Mouse (Mus musculus) hindbrain, embryonic 13.5 days (tissue): ENCODE measurements around the gene Hdac5. TPM values are rescaled to one million over a fixed set of nuclear protein-coding genes. Genes with fewer than 3 reads are reported as not detected.

Experiments used
- ATAC-seq: fragments of 200-750 bp; cut with Nextera tagmentation; 2 replicates; pipeline ENCODE4 v1.8.0; 2017; ENCODE audit warnings: moderate TSS enrichment; ENCODE audit not compliant: low FRiP score
- H3K27ac ChIP-seq: fragments of 300-500 bp; sonication (generic); 2 replicates; pipeline ENCODE4 v1.5.1; 2015; ENCODE audit warnings: inconsistent platforms, mild to moderate bottlenecking, moderate library complexity
- H3K27me3 ChIP-seq: fragments of 300-500 bp; sonication (generic); 2 replicates; pipeline ENCODE4 v1.6.1; 2015; ENCODE audit warnings: mild to moderate bottlenecking, inconsistent platforms
- H3K36me3 ChIP-seq: fragments of 300-500 bp; sonication (generic); 2 replicates; pipeline ENCODE4 v1.6.1; 2015; ENCODE audit warnings: mild to moderate bottlenecking, inconsistent platforms
- H3K4me1 ChIP-seq: fragments of 300-500 bp; sonication (generic); replicated peaks from 2 replicates; pipeline ENCODE4 v1.6.1; 2015; ENCODE audit warnings: inconsistent platforms
- H3K4me2 ChIP-seq: fragments of 300-500 bp; sonication (generic); 2 replicates; pipeline ENCODE4 v1.6.1; 2015; ENCODE audit warnings: inconsistent platforms, mild to moderate bottlenecking, moderate library complexity
- H3K4me3 ChIP-seq: fragments of 300-500 bp; sonication (generic); 2 replicates; pipeline ENCODE4 v1.5.1; 2015; ENCODE audit warnings: mild to moderate bottlenecking, inconsistent platforms
- H3K9ac ChIP-seq: fragments of 300-500 bp; sonication (generic); 2 replicates; pipeline ENCODE4 v1.6.1; 2015; ENCODE audit warnings: mild to moderate bottlenecking, inconsistent platforms
- H3K9me3 ChIP-seq: fragments of 300-500 bp; sonication (generic); 2 replicates; pipeline ENCODE4 v1.6.1; 2016; ENCODE audit warnings: inconsistent platforms
- WGBS: fragments of 180-500 bp; shearing (Covaris S2); methylation state at CpG from one replicate; pipeline ENCODE4 v1.1.7; 2015; 5-methylcytosine and 5-hydroxymethylcytosine counted together
- polyA plus RNA-seq: library from polyadenylated mRNA; unstranded; fragments of >200 nt; fragmentation: Nextera tagmentation; extraction: Ambion mirVana; gene quantifications from 2 replicates; pipeline ENCODE4 v1.2.1, GENCODE M21; 2015

Gene Hdac5
- 82.0 and 85.4 TPM in 2 replicates for polyA plus RNA-seq

DNA sequence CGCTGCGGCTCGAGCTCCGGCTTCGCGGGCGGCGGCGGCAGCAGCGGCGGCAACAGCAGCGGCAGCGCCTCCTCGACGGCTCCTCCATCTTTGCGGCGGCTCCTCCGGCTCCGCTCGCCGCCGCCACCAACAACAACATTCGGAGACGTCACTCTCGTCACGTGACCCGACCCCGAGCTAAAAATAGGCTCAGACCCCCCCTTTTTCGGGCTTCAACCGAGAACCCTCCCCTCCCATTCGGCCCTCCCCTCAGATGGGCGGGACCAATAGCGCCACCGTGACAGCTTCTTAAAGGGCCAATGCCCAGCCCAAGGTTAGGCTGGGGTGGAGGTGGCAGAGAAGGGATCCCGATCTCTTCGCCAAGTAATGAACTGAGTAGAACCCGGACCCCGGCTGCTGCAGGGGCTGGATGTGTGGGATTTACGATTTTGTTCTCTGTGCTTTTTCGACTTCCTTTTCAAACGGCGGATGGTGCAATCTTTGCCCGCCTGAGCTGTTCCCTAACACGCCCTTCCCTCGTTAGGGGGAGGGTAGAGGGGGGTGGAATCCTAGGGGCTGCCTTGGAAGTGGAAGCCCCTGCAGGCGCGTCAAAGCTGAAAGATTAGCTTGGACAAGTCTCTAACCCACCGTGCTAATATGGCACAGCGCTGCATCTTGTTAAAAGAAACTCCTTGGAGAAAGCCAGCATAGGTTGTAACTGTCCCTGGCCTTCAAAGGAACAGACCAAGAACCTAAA lies at the start of gene Hdac5:
Gene Hdac5 (minus strand): TSS at position 161 of the 736 bp plus-strand sequence.
- Histone ChIP-seq H3K27me3 (no peaks in the 10 kb centered on the region), H3K36me3 (no peaks in the 10 kb centered on the region), H3K4me3 (peak within 1 kb of the TSS; percentile 78), H3K9ac (peak within 1 kb of the TSS; percentile 93), H3K4me1 (peaks cover 46% of the 10 kb centered on the region), H3K27ac (peak within 1 kb of the TSS; percentile 96), H3K9me3 (no peaks in the 10 kb centered on the region), H3K4me2 (peak within 1 kb of the TSS; percentile 82)
- WGBS = 0% methylated on average over 40 of the region's 49 CpGs
- ATAC-seq = peak; percentile 87

DNA sequence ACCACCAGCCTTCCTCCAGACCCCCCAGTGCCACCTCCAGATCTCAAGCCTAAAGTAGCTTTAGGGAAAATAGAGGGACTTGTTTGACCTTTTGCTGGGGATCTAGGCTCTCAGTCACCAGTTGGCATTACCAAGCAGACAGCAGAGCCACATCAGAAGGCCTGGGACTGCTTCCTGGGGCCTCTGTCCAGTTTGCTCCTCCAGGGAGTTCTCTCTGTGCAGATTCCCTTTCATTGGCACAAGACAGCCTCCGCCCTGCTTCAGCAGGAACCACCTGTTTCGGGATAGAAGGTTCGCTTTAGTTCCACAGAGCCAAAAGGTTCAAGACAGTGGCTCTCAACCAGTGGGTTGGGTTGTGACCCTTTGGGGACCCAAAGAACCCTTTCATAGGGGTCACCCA lies 49.6 kb upstream of the Hdac5 start:
- Histone ChIP-seq H3K9ac (no peak overlapping the region), H3K27ac (no peak overlapping the region), H3K9me3 (no peaks in the 10 kb centered on the region), H3K4me2 (no peak overlapping the region), H3K4me3 (no peak overlapping the region), H3K4me1 (peaks cover 12% of the 10 kb centered on the region), H3K27me3 (peaks cover 17% of the 10 kb centered on the region), H3K36me3 (no peaks in the 10 kb centered on the region)
- no peak for ATAC-seq
- WGBS = 98% methylated on average over 3 of the region's 3 CpGs

DNA sequence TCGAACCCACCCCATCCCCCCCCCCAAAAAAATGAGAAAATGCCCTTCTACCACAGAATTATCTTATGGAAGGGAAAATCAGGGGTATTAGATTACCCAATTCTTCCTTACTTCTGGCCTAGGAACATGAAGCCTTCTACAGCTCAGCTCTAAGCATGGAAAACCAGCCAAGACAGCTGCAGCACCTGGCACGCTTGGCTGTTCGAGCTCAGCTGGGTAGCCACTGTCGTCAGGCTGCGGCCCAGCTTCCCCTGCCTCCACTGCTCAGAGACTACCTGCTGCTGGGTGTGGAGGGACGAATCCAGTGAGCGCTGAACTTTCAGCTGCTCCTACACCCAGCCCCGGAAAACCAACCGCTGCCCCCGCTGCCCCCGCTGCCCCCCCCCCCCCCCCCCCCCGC lies 47.8 kb upstream of the Hdac5 start:
- Histone ChIP-seq H3K9me3 (no peaks in the 10 kb centered on the region), H3K4me1 (peaks cover 12% of the 10 kb centered on the region), H3K4me2 (no peak overlapping the region), H3K36me3 (no peaks in the 10 kb centered on the region), H3K27me3 (peaks cover 17% of the 10 kb centered on the region), H3K4me3 (no peak overlapping the region), H3K27ac (no peak overlapping the region), H3K9ac (no peak overlapping the region)
- 42% methylated on average over 8 of the region's 12 CpGs for WGBS
- ATAC-seq = no peak

DNA sequence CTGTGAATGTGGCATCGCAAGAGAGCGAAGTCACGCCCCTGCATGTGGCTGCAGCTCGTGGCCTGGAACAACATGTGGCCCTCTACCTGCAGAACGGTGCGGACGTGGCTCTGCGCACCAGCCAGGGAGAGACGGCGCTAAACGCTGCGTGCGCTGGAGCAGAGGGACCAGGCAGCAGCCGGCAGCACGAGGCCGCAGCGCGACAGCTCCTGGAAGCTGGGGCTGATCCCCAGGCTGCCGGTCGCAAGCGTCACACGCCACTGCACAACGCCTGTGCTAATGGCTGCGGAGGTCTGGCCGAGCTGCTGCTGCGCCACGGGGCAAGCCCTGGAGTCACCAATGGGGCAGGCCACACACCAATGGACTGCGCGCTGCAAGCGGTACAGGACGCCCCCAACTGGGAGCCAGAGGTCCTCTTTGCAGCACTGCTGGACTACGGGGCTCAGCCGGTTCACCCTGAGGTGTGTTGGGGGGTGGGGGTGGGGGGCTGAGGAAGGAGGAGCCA lies 46.5 kb upstream of the Hdac5 start:
- Histone ChIP-seq H3K27ac (peak overlapping the region; percentile 44; the same call in 1 of the 2 replicates), H3K36me3 (no peaks in the 10 kb centered on the region)
- ATAC-seq = peak; percentile 71

DNA sequence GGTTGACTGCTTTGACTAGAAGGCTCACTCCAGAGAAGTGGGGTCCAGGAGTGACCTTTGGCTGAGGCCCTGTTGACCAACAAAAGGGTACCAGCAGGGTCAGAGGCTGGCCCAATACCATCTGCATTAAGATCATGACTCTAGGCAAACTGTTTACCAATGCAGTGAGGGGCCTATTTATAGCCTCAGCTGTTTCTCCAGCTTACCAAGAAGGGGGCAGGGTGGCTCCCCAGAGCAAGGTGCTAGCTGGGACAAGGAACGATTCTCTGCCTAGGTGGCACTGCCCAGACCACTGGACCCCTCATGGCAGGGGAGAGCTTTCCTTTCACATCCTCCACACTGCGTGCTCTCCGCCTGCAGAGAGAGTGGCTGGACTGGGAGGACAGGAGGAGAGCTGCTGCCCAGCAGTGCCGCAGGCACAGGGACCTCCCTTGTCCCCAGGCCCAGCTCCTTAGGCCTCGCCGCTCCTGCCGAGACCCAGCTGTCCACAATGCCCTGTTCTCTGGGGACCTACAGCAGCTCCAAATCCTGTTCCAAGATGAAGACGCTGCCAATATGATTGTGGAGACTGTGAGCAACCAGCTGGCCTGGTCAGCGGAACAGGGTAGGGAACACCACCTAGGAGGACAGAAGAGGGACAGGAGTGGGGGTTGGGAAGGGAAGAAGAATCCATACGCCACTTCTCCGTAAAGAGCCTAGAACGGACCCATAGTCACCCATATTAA lies 38.7 kb upstream of the Hdac5 start, which contains the start of gene Asb16:
Gene Asb16 (plus strand): TSS at position 224 of the 725 bp plus-strand sequence.
- Histone ChIP-seq H3K4me2 (no peak within 1 kb of the TSS), H3K36me3 (no peaks in the 10 kb centered on the region), H3K9ac (0 out of 2 replicates have a peak within 1 kb of the TSS, but pooled peaks have one; percentile 9), H3K27me3 (no peaks in the 10 kb centered on the region), H3K9me3 (no peaks in the 10 kb centered on the region), H3K4me1 (peaks cover 7% of the 10 kb centered on the region), H3K27ac (no peak within 1 kb of the TSS), H3K4me3 (no peak within 1 kb of the TSS)
- ATAC-seq = no peak
- 81% methylated on average over 12 of the region's 12 CpGs for WGBS

More for the DNA sequence above, 46.5 kb upstream of the Hdac5 start:
- peak overlapping the region; percentile 78 for H3K4me2 ChIP-seq
- peaks cover 12% of the 10 kb centered on the region for H3K4me1 ChIP-seq
- 1% methylated on average over 33 of the region's 33 CpGs for WGBS
- peaks cover 17% of the 10 kb centered on the region for H3K27me3 ChIP-seq
- H3K4me3 ChIP-seq = peak overlapping the region; percentile 39
- peak overlapping the region; percentile 74 for H3K9ac ChIP-seq
- no peaks in the 10 kb centered on the region for H3K9me3 ChIP-seq

DNA sequence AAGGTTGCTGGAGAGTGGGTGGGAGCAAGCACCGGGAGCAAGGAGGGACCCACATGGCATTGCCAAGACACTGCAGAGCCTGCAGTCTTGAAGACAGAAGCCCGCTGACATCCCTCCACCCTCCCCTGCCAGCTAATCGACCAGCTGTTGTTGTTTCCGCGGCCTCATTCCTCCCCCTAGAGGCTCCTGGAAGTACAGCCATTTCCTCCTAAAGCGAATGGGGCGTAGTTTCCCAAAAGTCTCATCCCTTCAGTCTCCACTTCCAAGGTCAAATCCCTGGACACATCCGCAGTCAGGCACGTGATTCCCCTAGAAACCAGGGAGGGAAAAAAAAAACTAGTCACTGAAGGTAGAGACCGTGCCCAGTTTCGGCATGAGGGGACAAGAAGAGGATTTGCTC lies 37.5 kb upstream of the Hdac5 start:
- no peaks in the 10 kb centered on the region for H3K27me3 ChIP-seq
- no peak overlapping the region for H3K4me2 ChIP-seq
- H3K4me1 ChIP-seq = peaks cover 7% of the 10 kb centered on the region
- no peak overlapping the region for H3K9ac ChIP-seq
- 7% methylated on average over 11 of the region's 11 CpGs for WGBS
- no peak overlapping the region for H3K27ac ChIP-seq
- no peak overlapping the region for H3K4me3 ChIP-seq
- no peaks in the 10 kb centered on the region for H3K36me3 ChIP-seq
- H3K9me3 ChIP-seq = no peaks in the 10 kb centered on the region
- peak; percentile 59; the same call in 1 of the 2 replicates for ATAC-seq

DNA sequence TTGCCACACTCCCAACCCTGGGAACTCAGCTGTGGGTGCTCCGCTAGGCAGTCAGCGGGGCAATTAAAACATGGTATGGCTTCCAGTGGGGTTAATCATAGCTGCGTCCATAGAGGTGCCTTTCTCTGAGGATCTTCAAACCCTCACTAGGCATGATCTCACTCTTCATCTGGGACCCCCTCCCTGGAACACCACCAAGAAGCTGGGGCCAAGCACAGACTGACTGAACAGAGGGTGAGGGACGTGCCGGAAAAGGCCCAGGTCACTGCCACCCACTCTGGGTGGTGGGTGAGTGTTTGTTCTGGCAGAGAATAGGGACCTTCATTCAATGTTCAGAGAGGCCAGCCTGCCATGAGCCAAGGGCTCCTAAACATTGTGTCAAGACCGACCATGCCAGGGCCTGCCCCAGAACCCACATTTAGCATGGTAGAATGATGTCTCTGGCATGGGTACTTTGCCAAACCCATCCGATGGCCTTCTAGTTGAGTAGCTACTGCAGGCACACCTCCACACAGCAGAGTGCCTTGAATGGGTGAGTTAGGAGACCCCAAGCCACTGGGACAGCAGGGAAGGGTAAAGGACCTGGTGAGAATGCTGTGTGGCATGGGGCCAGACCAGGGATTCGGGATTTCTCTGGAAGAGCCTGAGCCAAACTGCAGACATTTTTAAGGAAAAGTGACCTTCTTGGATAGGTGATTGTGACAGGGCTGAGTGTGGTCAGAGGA lies 36.8 kb upstream of the Hdac5 start:
- H3K27me3 ChIP-seq = no peaks in the 10 kb centered on the region
- H3K4me3 ChIP-seq = no peak overlapping the region
- no peak overlapping the region for H3K4me2 ChIP-seq
- H3K36me3 ChIP-seq = no peaks in the 10 kb centered on the region
- H3K9ac ChIP-seq = no peak overlapping the region
- ATAC-seq = no peak
- no peak overlapping the region for H3K27ac ChIP-seq
- peaks cover 7% of the 10 kb centered on the region for H3K4me1 ChIP-seq
- no peaks in the 10 kb centered on the region for H3K9me3 ChIP-seq
- WGBS = 89% methylated on average over 8 of the region's 8 CpGs

DNA sequence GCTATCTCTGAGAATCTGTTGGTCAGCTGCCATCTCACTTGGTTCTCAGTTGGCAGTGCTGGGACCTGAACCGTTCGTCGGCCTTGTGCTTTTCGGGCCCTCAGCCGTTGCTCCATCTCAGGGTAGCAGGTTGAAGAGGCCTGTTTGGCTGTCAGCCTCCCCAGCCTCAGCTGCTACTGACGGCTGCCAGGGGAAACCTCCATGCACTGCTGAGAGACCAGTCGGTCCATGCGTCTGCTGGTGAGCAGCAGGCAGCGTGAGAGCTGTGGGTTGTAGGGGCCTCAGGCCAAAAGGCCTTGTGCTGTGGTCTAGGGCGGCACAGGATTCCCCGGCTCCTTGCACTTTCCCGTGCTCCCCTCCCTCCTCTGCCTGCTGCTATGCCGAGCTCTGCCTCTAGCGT lies 35.9 kb upstream of the Hdac5 start:
- no peak overlapping the region for H3K4me2 ChIP-seq
- peaks cover under 1% of the 10 kb centered on the region; the same call in 1 of the 2 replicates for H3K36me3 ChIP-seq
- ATAC-seq = no peak
- no peak overlapping the region for H3K27ac ChIP-seq
- no peaks in the 10 kb centered on the region for H3K9me3 ChIP-seq
- no peaks in the 10 kb centered on the region for H3K27me3 ChIP-seq
- 59% methylated on average over 14 of the region's 14 CpGs for WGBS
- H3K9ac ChIP-seq = no peak overlapping the region
- no peak overlapping the region for H3K4me3 ChIP-seq
- peaks cover 7% of the 10 kb centered on the region for H3K4me1 ChIP-seq

DNA sequence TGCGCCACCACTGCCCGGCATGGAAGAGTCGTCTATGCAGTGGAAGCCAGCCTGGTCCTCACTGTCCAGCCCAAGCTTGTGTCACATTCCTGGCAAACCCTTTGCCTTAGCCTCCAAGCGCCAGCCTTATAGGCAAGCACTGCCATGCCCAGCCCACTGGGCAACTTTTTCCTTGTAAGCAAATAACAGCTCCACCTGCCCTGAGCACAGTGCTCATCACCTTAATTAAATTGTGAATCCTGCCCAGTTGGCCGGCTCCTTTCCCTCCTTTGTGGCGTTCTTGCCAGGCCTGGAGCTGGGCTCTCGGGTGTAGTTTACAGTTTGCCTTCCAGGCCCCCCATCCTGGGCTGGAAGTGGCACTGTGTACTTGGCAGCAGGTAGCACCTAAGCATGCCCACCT lies 33.2 kb upstream of the Hdac5 start:
- H3K4me2 ChIP-seq = no peak overlapping the region
- no peak for ATAC-seq
- WGBS = 93% methylated on average over 7 of the region's 7 CpGs
- H3K9me3 ChIP-seq = no peaks in the 10 kb centered on the region
- H3K36me3 ChIP-seq = peaks cover 4% of the 10 kb centered on the region; the same call in 1 of the 2 replicates
- no peak overlapping the region for H3K4me3 ChIP-seq
- no peak overlapping the region for H3K27ac ChIP-seq
- H3K9ac ChIP-seq = no peak overlapping the region
- H3K27me3 ChIP-seq = no peaks in the 10 kb centered on the region
- H3K4me1 ChIP-seq = peaks cover 7% of the 10 kb centered on the region

DNA sequence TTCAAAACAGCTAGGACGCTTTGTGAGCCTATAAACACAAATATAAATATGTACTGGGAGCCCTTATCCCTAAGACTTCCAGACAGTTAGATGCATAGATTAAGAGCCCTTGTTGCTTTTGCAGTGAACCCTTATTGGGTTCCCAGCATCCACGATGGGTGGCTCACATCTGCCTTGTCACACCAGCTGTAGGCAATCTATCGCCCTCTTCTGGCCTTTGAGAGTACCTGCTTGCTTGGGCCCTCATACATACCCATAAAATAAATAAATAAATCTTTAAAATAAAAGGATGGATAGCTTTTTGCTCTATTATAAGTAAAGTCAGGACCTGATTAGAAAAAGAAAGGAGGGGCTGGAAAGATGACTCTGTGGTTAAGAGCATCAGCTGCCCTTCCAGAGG lies 28.6 kb upstream of the Hdac5 start:
- H3K9me3 ChIP-seq = no peaks in the 10 kb centered on the region
- no peaks in the 10 kb centered on the region for H3K27me3 ChIP-seq
- H3K9ac ChIP-seq = no peak overlapping the region
- no peak overlapping the region for H3K4me2 ChIP-seq
- peaks cover 4% of the 10 kb centered on the region; the same call in 1 of the 2 replicates for H3K36me3 ChIP-seq
- WGBS = 87% methylated on average over 3 of the region's 3 CpGs
- H3K4me3 ChIP-seq = no peak overlapping the region
- H3K4me1 ChIP-seq = peaks cover 3% of the 10 kb centered on the region
- ATAC-seq = no peak
- H3K27ac ChIP-seq = no peak overlapping the region

DNA sequence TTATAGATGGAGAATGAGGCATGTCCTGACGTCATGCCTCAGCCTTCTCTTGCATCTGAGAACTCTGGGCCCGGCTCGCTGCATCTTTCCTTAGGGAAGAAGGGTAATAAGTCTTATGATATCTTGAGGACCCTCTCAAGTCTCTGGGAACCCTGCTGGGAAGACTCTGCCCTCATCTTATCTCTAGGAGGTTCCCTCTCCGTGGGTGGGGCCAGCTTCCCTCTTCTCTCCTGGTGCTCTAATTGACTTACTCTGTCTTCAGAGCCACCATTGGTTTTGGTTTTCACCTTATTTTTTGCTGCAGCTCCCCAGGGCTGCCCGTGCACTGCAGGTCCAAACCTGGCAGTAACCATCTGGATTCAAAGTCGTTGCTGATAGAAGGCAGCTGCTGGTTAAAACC lies 28.1 kb upstream of the Hdac5 start:
- Histone ChIP-seq H3K4me1 (peaks cover 3% of the 10 kb centered on the region), H3K27me3 (no peaks in the 10 kb centered on the region), H3K4me2 (no peak overlapping the region), H3K4me3 (no peak overlapping the region), H3K9ac (no peak overlapping the region), H3K9me3 (no peaks in the 10 kb centered on the region), H3K36me3 (peaks cover 4% of the 10 kb centered on the region; the same call in 1 of the 2 replicates), H3K27ac (no peak overlapping the region)
- 88% methylated on average over 6 of the region's 6 CpGs for WGBS
- ATAC-seq = no peak

DNA sequence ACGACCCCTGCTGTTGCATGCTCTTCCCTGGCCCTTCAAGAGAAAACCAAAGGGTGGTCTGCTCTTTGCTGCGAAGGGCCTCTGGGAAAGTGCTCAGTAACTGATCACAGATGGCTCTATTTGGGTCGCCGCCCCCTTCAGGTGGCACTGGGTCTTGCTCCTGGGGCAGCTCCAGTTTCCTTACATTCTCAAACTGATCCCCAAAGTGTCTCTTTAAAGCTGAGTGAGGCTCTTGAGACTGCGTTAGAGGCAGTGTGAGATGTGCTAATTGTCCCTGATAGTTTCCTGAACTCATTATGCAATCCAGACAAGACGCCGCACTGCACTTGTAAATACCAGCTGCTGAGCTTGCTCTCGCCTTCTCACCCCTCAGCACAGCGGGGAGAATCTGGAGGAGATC lies 27.5 kb upstream of the Hdac5 start:
- no peaks in the 10 kb centered on the region for H3K9me3 ChIP-seq
- no peak overlapping the region for H3K4me3 ChIP-seq
- H3K4me1 ChIP-seq = peaks cover 3% of the 10 kb centered on the region
- peaks cover 4% of the 10 kb centered on the region; the same call in 1 of the 2 replicates for H3K36me3 ChIP-seq
- ATAC-seq = no peak
- H3K4me2 ChIP-seq = no peak overlapping the region
- WGBS = 46% methylated on average over 8 of the region's 9 CpGs
- H3K27ac ChIP-seq = no peak overlapping the region
- H3K9ac ChIP-seq = no peak overlapping the region
- no peaks in the 10 kb centered on the region for H3K27me3 ChIP-seq
